Mouse (Mus musculus) liver, embryonic 15.5 days (tissue): ENCODE data around the gene Hmgb1. TPM values are rescaled to one million over a fixed set of nuclear protein-coding genes. Genes with fewer than 3 reads are reported as not detected.

Source experiments
- ATAC-seq: fragments of 200-750 bp; cut with Nextera tagmentation; 2 replicates; pipeline ENCODE4 v1.8.0; 2017; ENCODE audit warnings: moderate number of reproducible peaks, mild to moderate bottlenecking, moderate library complexity; ENCODE audit not compliant: insufficient read depth
- H3K27ac ChIP-seq: fragments of 300-500 bp; sonication (generic); replicated peaks from 2 replicates; pipeline ENCODE4 v1.5.1; 2015; ENCODE audit warnings: mild to moderate bottlenecking, inconsistent platforms
- H3K27me3 ChIP-seq: fragments of 300-500 bp; sonication (generic); 2 replicates; pipeline ENCODE4 v1.6.1; 2015; ENCODE audit warnings: mild to moderate bottlenecking, inconsistent platforms
- H3K36me3 ChIP-seq: fragments of 300-500 bp; sonication (generic); replicated peaks from 2 replicates; pipeline ENCODE4 v1.6.1; 2015; ENCODE audit warnings: moderate library complexity, mild to moderate bottlenecking, inconsistent platforms
- H3K4me1 ChIP-seq: fragments of 300-500 bp; sonication (generic); replicated peaks from 2 replicates; pipeline ENCODE4 v1.6.1; 2015; ENCODE audit warnings: inconsistent platforms
- H3K4me2 ChIP-seq: fragments of 300-500 bp; sonication (generic); 2 replicates; pipeline ENCODE4 v1.6.1; 2015; ENCODE audit warnings: moderate library complexity, mild to moderate bottlenecking, inconsistent platforms
- H3K4me3 ChIP-seq: fragments of 300-500 bp; sonication (generic); replicated peaks from 2 replicates; pipeline ENCODE4 v1.5.1; 2015; ENCODE audit warnings: mild to moderate bottlenecking, inconsistent platforms
- H3K9ac ChIP-seq: fragments of 300-500 bp; sonication (generic); 2 replicates; pipeline ENCODE4 v1.6.1; 2015; ENCODE audit warnings: moderate library complexity, mild to moderate bottlenecking, inconsistent platforms
- H3K9me3 ChIP-seq: fragments of 300-500 bp; sonication (generic); replicated peaks from 2 replicates; pipeline ENCODE4 v1.6.1; 2016; ENCODE audit warnings: inconsistent platforms
- WGBS: fragments of 180-500 bp; shearing (Covaris S2); methylation state at CpG from one replicate; pipeline ENCODE4 v1.1.7; 2015; ENCODE audit warnings: mixed read lengths; ENCODE audit not compliant: insufficient replicate concordance; 5-methylcytosine and 5-hydroxymethylcytosine counted together
- polyA plus RNA-seq: library from polyadenylated mRNA; unstranded; fragments of >200 nt; fragmentation: Nextera tagmentation; extraction: Ambion mirVana; gene quantifications from 2 replicates; pipeline ENCODE4 v1.2.1, GENCODE M21; 2015

Hmgb1 gene
- polyA plus RNA-seq, 1 experiment from 2014 or later = 440 TPM

DNA sequence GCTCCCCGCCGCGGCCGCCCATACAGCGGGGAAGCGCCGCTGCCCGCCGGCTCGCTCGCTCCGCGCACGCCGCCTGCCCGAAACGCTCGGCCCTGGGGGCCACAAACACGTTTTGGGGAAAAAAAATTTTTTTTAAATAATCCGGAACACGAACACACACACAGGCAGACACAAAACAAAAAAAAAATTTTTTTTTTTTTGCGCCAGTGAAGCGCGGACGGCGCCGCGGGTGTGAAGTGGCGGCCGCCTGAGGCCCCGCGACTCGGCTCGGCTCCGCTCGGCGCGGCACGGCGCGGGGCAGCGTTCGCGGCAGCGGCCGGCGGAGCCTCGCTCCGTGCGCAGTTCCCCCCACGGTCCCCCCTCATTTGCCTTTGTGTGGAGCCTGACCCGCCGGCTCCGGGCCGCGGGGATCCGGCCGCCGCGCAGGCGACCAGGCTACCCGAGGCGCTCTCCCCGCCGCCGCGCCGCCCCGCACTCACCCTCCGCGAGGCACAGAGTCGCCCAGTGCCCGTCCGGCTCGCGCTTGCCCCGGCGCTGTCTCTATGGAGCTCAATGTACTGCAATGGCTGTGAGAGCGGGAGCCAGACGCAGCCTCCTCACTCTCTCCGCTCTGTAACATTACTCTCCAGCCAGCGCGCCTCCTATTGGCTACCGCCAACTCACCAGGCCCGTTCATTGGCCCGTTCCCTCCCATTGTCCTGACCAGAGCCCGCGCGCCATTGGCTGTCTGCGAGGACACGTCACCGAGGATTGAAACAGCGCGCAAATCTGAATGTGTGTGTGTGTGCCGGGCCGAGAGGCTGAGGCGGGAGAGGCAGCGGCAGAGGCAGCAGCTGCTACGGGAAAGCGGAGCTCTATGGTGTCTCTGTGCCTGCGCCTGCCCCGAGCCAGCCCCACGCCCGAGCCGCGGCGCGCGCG lies 131.6 kb downstream of the Hmgb1 start:
- WGBS = under 1% methylated on average over 109 of the region's 110 CpGs
- peak overlapping the region; percentile 97 for H3K27ac ChIP-seq
- peak; percentile 94 for ATAC-seq
- peaks cover 21% of the 10 kb centered on the region for H3K36me3 ChIP-seq
- no peaks in the 10 kb centered on the region for H3K27me3 ChIP-seq
- H3K4me1 ChIP-seq = peaks cover 26% of the 10 kb centered on the region
- H3K4me3 ChIP-seq = peak overlapping the region; percentile 92
- peak overlapping the region; percentile 97 for H3K9ac ChIP-seq
- no peaks in the 10 kb centered on the region for H3K9me3 ChIP-seq
- H3K4me2 ChIP-seq = peak overlapping the region; percentile 99

DNA sequence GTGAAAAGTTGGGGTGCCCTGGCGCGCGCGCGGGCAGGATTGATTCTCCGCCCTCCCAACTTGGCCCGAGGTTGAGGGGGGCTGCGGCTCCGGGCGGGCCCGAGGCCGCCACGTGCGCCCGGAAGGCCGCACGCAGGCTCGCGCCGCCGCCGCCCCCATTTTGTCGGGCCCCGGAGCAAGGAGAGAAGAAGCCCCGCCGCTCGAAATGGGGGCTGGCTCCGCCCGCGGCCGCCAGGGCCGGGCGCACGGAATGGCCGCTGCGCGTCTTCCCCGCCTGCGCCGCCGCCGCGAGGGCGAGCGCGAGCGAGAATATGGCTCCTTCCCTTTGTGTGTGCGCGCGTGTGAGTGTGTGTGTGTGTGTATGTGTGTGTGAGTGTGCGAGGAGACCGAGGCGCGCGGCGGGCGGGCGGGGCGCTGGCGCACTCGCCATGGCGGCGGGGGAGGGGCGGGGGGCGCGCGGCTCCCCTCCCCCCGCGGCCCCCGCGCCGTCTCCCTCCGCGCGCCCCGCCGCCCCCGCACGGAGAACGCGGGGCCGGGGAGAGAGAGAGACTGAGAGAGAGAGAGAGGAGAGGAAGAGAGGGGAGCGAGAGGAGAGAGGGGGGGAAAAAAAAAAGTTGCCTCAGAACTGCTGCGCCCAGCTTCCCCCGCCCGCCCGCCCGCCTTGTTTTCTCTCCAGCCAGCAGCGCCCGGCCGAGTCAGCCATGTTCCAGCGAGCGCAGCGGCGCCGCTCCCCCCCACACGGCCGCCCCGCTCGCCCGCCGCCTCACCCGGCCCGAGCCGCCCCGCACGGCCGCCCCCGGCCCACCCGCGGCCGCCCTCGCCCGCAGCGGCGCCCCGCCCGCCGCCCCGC lies 132.5 kb downstream of the Hmgb1 start:
- H3K9me3 ChIP-seq = no peaks in the 10 kb centered on the region
- peaks cover 26% of the 10 kb centered on the region for H3K4me1 ChIP-seq
- ATAC-seq = peak; percentile 15
- peak overlapping the region; percentile 92 for H3K4me3 ChIP-seq
- 1% methylated on average over 70 of the region's 120 CpGs for WGBS
- H3K9ac ChIP-seq = peak overlapping the region; percentile 97
- peak overlapping the region; percentile 99 for H3K4me2 ChIP-seq
- peak overlapping the region; percentile 97 for H3K27ac ChIP-seq
- peaks cover 23% of the 10 kb centered on the region for H3K36me3 ChIP-seq
- no peaks in the 10 kb centered on the region for H3K27me3 ChIP-seq

DNA sequence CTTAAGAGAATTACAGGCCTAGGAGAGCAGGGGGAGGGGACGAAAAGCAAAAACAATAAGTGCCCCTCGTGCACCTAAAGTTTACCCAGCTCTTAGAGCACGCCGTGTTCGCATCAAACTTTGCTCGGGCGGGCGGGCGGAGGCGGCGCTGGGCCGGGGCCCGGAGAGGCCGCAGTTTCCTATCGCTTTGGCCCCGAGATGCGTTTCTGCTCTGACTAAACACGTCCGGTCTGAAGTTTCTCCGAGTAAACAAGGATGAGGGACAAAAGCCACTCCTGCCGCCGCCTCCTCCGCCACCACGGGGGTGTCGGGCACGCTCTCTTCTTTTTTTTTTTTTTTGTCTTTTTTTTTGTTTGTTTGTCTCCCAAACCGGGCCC lies 133.1 kb downstream of the Hmgb1 start:
- H3K4me2 ChIP-seq = peak overlapping the region; percentile 99
- H3K27me3 ChIP-seq = no peaks in the 10 kb centered on the region
- no peaks in the 10 kb centered on the region for H3K9me3 ChIP-seq
- peaks cover 30% of the 10 kb centered on the region for H3K36me3 ChIP-seq
- ATAC-seq = no peak
- peaks cover 26% of the 10 kb centered on the region for H3K4me1 ChIP-seq
- H3K9ac ChIP-seq = peak overlapping the region; percentile 97
- H3K27ac ChIP-seq = peak overlapping the region; percentile 97
- under 1% methylated on average over 27 of the region's 27 CpGs for WGBS
- H3K4me3 ChIP-seq = peak overlapping the region; percentile 92

DNA sequence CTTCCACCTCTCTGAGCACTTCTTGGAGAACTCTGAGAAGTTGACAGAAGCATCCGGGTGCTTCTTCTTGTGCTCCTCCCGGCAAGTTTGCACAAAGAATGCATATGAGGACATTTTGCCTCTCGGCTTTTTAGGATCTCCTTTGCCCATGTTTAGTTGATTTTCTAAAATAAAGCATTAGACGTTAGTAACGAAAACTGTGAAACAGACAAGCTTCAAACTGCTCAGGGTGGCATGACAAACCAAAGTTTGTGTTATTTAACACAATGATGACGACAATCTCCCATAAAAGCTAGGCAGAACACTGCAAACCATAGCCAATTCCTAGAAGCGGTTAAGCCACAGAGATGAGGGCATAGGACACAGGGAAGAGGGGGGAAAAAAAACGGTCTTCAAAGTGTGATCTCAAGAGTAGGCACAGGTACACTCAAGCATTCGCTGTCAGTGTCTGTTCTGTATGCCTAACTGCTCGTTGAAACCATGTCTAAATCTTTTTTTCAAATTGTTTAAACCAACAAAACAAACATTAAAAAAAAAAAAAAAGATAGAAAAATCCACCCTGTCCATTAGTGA lies 133.6 kb downstream of the Hmgb1 start:
- H3K9ac ChIP-seq = peak overlapping the region; percentile 97
- H3K27me3 ChIP-seq = no peaks in the 10 kb centered on the region
- no peak for ATAC-seq
- H3K36me3 ChIP-seq = peaks cover 35% of the 10 kb centered on the region
- H3K27ac ChIP-seq = peak overlapping the region; percentile 97
- peak overlapping the region; percentile 92 for H3K4me3 ChIP-seq
- peak overlapping the region; percentile 99 for H3K4me2 ChIP-seq
- 22% methylated on average over 10 of the region's 10 CpGs for WGBS
- peaks cover 26% of the 10 kb centered on the region for H3K4me1 ChIP-seq
- H3K9me3 ChIP-seq = no peaks in the 10 kb centered on the region

DNA sequence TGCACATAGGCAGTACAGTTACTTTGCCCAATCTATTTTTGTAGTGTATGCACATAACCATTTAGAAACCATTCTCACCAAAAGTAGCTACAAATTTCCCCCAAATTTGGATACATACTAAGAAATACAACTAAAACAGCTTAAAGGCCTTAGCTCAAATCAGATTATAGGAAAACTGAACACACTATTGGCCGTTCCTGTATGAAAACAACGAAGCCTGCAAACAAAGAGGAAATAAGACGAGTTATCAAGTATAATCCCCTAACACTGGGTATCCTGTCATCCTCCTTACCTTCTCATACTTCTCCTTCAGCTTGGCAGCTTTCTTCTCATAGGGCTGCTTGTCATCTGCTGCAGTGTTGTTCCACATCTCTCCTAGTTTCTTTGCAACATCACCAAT lies 134.9 kb downstream of the Hmgb1 start:
- Histone ChIP-seq H3K36me3 (peaks cover 44% of the 10 kb centered on the region), H3K9ac (no peak overlapping the region), H3K9me3 (no peaks in the 10 kb centered on the region), H3K27me3 (no peaks in the 10 kb centered on the region), H3K4me3 (no peak overlapping the region), H3K4me2 (no peak overlapping the region), H3K27ac (no peak overlapping the region), H3K4me1 (peaks cover 26% of the 10 kb centered on the region)
- no peak for ATAC-seq
- 55% methylated on average over 3 of the region's 3 CpGs for WGBS

DNA sequence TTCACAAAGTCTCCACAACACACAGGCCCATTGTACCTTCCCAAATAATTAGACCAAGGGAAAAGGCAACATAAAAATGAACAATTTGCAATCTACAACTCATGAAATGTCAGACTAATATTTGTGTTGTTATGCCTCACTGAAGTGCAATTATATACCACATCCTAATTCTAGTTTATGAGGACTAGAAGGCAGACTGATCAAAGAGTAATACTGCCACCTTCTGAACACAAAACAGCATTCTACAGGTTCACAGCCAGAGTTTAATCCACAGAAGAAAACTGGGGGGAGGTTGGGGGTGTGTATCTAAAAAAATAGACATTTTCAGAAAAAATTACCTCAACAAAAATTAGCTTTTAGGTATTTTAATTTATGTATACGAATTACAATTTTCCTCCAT lies 135.3 kb downstream of the Hmgb1 start:
- Histone ChIP-seq H3K27ac (no peak overlapping the region), H3K36me3 (peaks cover 44% of the 10 kb centered on the region), H3K4me1 (peaks cover 25% of the 10 kb centered on the region), H3K27me3 (no peaks in the 10 kb centered on the region), H3K9me3 (no peaks in the 10 kb centered on the region), H3K4me2 (no peak overlapping the region), H3K9ac (no peak overlapping the region), H3K4me3 (no peak overlapping the region)
- no peak for ATAC-seq
- WGBS = 80% methylated on average over 1 of the region's 1 CpGs

DNA sequence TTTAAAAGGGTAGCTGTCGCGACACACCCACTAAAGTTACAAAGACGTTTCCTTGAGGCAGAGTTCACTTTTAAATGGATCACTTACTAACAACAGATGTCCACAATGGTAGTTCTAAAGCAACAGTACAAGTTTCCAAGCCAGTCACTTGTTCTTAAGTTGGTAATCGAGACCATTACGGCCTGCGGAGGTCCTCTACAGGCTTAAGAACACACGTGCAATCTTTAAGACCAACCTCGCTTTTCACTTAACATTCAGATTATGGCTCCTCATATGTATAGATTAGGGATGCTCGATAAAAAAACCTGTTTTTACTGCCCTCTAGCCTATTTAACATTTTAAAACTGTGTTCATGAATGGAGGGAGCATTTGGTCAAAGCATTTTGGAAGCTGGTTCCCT lies 137.6 kb downstream of the Hmgb1 start:
- Histone ChIP-seq H3K9me3 (no peaks in the 10 kb centered on the region), H3K27ac (no peak overlapping the region), H3K4me1 (peaks cover 17% of the 10 kb centered on the region), H3K27me3 (no peaks in the 10 kb centered on the region), H3K9ac (no peak overlapping the region), H3K4me2 (no peak overlapping the region), H3K4me3 (no peak overlapping the region), H3K36me3 (peaks cover 44% of the 10 kb centered on the region)
- ATAC-seq = no peak
- WGBS = 84% methylated on average over 9 of the region's 9 CpGs

DNA sequence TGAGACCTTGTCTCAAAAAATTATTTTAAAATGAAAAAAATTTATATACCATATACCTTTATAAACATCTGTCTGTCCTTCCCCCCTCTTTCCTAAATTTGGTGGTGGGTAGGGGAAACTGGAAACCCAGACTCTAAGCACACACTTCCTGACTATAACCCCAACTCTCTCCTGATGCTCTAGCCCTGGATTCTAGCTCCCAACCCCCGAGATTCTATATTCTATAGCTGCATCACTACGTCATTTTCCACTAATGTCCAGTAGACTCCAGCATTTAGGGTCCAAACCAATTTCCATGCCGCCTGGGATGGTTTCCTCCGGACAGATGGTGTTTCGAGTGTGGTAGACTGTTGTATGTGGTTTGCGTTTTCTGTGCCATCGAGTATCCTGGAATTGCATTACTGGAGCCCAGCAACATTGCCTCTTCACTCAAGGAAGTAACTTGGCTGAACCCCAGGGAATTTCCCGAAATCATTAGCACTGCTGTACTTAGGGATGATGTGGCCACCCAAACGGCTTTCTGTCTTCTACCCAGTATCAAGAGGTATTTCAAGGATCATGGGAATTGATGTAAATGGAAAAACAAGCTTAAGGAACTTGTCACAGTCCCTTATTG lies 138.7 kb downstream of the Hmgb1 start:
- Histone ChIP-seq H3K4me2 (no peak overlapping the region), H3K27me3 (no peaks in the 10 kb centered on the region), H3K4me1 (peaks cover 11% of the 10 kb centered on the region), H3K36me3 (peaks cover 42% of the 10 kb centered on the region), H3K9me3 (no peaks in the 10 kb centered on the region), H3K27ac (no peak overlapping the region), H3K9ac (no peak overlapping the region), H3K4me3 (no peak overlapping the region)
- no peak for ATAC-seq
- WGBS = 85% methylated on average over 9 of the region's 9 CpGs

DNA sequence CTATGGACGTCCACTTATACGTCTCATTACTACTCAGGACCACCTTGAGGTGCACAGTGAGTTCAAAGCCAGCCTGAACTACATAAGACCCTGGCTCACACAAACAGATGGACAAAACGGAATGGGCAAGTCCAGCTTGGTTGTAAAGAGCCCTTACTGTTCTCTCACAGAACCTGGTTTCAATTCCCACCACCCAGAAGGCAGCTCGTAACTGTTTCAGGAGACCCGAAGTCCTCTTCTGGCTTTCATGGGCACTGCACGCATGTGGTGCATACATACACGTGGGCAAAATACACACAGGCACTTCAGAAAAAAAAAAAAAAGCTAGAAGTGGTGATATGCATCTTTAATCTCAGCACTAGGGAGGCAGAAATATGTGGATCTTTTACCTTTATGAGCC lies 139.2 kb downstream of the Hmgb1 start:
- H3K4me3 ChIP-seq = no peak overlapping the region
- ATAC-seq = no peak
- H3K9ac ChIP-seq = no peak overlapping the region
- H3K27ac ChIP-seq = no peak overlapping the region
- H3K27me3 ChIP-seq = no peaks in the 10 kb centered on the region
- H3K4me2 ChIP-seq = no peak overlapping the region
- H3K36me3 ChIP-seq = peaks cover 38% of the 10 kb centered on the region
- no peaks in the 10 kb centered on the region for H3K9me3 ChIP-seq
- WGBS = 80% methylated on average over 7 of the region's 7 CpGs
- H3K4me1 ChIP-seq = peaks cover 6% of the 10 kb centered on the region; the same call in 1 of the 2 replicates

DNA sequence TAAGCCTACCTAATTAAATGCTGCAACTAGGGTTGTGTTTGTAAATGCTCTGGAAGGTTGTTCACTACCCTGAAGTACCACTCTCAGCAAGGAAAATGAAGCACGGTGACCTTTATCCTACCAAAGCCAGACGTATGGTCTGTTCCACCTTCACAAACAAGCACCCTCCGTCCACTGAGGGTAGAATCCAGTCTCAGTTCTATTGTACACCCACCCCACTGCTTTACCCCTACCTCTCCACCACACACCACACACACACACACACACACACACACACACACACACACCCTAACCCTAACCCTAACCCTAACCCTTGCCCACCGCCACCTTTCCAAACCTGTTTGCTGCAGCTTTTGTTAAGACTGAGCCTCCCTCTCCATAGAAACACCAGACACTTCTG lies 140.2 kb downstream of the Hmgb1 start:
- no peaks in the 10 kb centered on the region for H3K27me3 ChIP-seq
- no peak for ATAC-seq
- no peaks in the 10 kb centered on the region for H3K9me3 ChIP-seq
- peaks cover 32% of the 10 kb centered on the region for H3K36me3 ChIP-seq
- 75% methylated on average over 4 of the region's 4 CpGs for WGBS
- no peak overlapping the region for H3K9ac ChIP-seq
- no peak overlapping the region for H3K4me2 ChIP-seq
- H3K4me3 ChIP-seq = no peak overlapping the region
- no peaks in the 10 kb centered on the region for H3K4me1 ChIP-seq
- 0 out of 2 replicates have a peak overlapping the region, but pooled peaks have one; percentile 9 for H3K27ac ChIP-seq
